Mouse (Mus musculus): ENCODE results near the gene Nphp1. TPM values are rescaled to one million over a fixed set of nuclear protein-coding genes. Genes with fewer than 3 reads are reported as not detected.

The Nphp1 gene
- 1.1 and 1.3 TPM in 2 replicates for polyA plus RNA-seq (2012; rRNA removed)

- WGBS = 1% methylated on average over 40 of the region's 40 CpGs
- Histone ChIP-seq H3K36me3 (ENCODE audit: control insufficient read depth, insufficient read depth, low read length) (no peaks in the 10 kb centered on the region), H3K27ac (ENCODE audit: insufficient read depth, low read depth, low read length) (no peak within 1 kb of the TSS)
Observed at GRCm38 (mm10) chr2:127788440-127789116, at the start of gene Nphp1. Nphp1 (minus strand) TSS chr2:127788897.

DNA sequence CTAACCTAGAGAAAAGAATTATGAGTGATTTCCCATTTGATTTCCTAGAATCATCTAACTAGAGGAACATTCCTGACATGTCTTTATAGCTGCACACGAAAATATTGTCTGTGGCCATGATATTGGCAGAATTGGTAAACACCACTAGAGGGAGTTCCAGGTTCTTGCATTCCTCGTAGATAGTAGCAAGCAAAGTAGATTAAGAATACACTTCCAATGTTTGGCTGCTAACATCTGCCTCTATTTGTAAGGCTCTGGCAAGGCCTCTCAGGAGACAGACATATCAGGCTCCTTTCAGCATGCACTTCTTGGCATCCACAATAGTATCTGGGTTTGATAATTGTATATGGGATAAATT, 44.1 kb upstream of the Nphp1 start:
- TF ChIP-seq CTCF (IDR thresholded peaks at IDR 0.05; ENCODE audit: extremely low read depth, insufficient read length, insufficient replicate concordance, low read depth, low read length) = no peak
- TF ChIP-seq POLR2A (IDR thresholded peaks at IDR 0.05; ENCODE audit: low read depth, low read length) = no peak

More at GRCm38 (mm10) chr2:127788440-127789116, at the start of gene Nphp1:
- H3K4me1 ChIP-seq (ENCODE audit: control insufficient read depth, insufficient read depth, insufficient read length, low read length) = peaks cover 4% of the 10 kb centered on the region; the same call in 1 of the 2 replicates
- TF ChIP-seq POLR2A (IDR thresholded peaks at IDR 0.05; ENCODE audit: low read depth, low read length) (no peak; the same call in 1 of the 2 replicates), CTCF (IDR thresholded peaks at IDR 0.05; ENCODE audit: extremely low read depth, insufficient read length, insufficient replicate concordance, low read depth, low read length) (no peak)
- no peaks in the 10 kb centered on the region for H3K27me3 ChIP-seq (ENCODE audit: control insufficient read depth, insufficient read depth, low read length)
- peak within 1 kb of the TSS; percentile 66 for H3K4me3 ChIP-seq (ENCODE audit: low read depth, low read length)

GRCm38 (mm10) chr2:127832103-127832832, 43.6 kb upstream of the Nphp1 start:
- no peaks in the 10 kb centered on the region; the same call in 1 of the 2 replicates for H3K36me3 ChIP-seq (ENCODE audit: control insufficient read depth, insufficient read depth, low read length)
- H3K27ac ChIP-seq (ENCODE audit: insufficient read depth, low read depth, low read length) = no peak overlapping the region
- 20% methylated on average over 11 of the region's 11 CpGs for WGBS
- H3K4me1 ChIP-seq (ENCODE audit: control insufficient read depth, insufficient read depth, insufficient read length, low read length) = no peaks in the 10 kb centered on the region
- H3K4me3 ChIP-seq (ENCODE audit: low read depth, low read length) = peak overlapping the region; percentile 67; the same call in 1 of the 2 replicates
- no peaks in the 10 kb centered on the region for H3K27me3 ChIP-seq (ENCODE audit: control insufficient read depth, insufficient read depth, low read length)
- TF ChIP-seq POLR2A (IDR thresholded peaks at IDR 0.05; ENCODE audit: low read depth, low read length) (no peak), CTCF (IDR thresholded peaks at IDR 0.05; ENCODE audit: extremely low read depth, insufficient read length, insufficient replicate concordance, low read depth, low read length) (no peak)

More for the DNA sequence above, 44.1 kb upstream of the Nphp1 start:
- Histone ChIP-seq H3K27me3 (ENCODE audit: control insufficient read depth, insufficient read depth, low read length) (no peaks in the 10 kb centered on the region), H3K27ac (ENCODE audit: insufficient read depth, low read depth, low read length) (no peak overlapping the region), H3K4me1 (ENCODE audit: control insufficient read depth, insufficient read depth, insufficient read length, low read length) (no peaks in the 10 kb centered on the region), H3K4me3 (ENCODE audit: low read depth, low read length) (no peak overlapping the region), H3K36me3 (ENCODE audit: control insufficient read depth, insufficient read depth, low read length) (no peaks in the 10 kb centered on the region)
- WGBS = 6% methylated on average over 2 of the region's 2 CpGs

GRCm38 (mm10) chr2:127831401-127832102, 42.9 kb upstream of the Nphp1 start, which contains the start of gene Bub1:
Bub1 (minus strand) TSS chr2:127831865.
- Histone ChIP-seq H3K27ac (ENCODE audit: insufficient read depth, low read depth, low read length) (no peak within 1 kb of the TSS), H3K36me3 (ENCODE audit: control insufficient read depth, insufficient read depth, low read length) (no peaks in the 10 kb centered on the region; the same call in 1 of the 2 replicates), H3K4me3 (ENCODE audit: low read depth, low read length) (peak within 1 kb of the TSS; percentile 67), H3K4me1 (ENCODE audit: control insufficient read depth, insufficient read depth, insufficient read length, low read length) (no peaks in the 10 kb centered on the region), H3K27me3 (ENCODE audit: control insufficient read depth, insufficient read depth, low read length) (no peaks in the 10 kb centered on the region)
- WGBS = 1% methylated on average over 56 of the region's 56 CpGs
- TF ChIP-seq CTCF (IDR thresholded peaks at IDR 0.05; ENCODE audit: extremely low read depth, insufficient read length, insufficient replicate concordance, low read depth, low read length) = no peak
- TF ChIP-seq POLR2A (IDR thresholded peaks at IDR 0.05; ENCODE audit: low read depth, low read length) = no peak

GRCm38 (mm10) chr2:127791919-127792603, 3.4 kb upstream of the Nphp1 start, which contains the start of gene Mtln:
Mtln (minus strand) TSS chr2:127792488.
- Histone ChIP-seq H3K4me3 (ENCODE audit: low read depth, low read length) (peak within 1 kb of the TSS; percentile 84), H3K27ac (ENCODE audit: insufficient read depth, low read depth, low read length) (peak within 1 kb of the TSS; percentile 28), H3K36me3 (ENCODE audit: control insufficient read depth, insufficient read depth, low read length) (no peaks in the 10 kb centered on the region), H3K27me3 (ENCODE audit: control insufficient read depth, insufficient read depth, low read length) (no peaks in the 10 kb centered on the region), H3K4me1 (ENCODE audit: control insufficient read depth, insufficient read depth, insufficient read length, low read length) (peaks cover 4% of the 10 kb centered on the region; the same call in 1 of the 2 replicates)
- WGBS = under 1% methylated on average over 37 of the region's 37 CpGs
- TF ChIP-seq POLR2A (IDR thresholded peaks at IDR 0.05; ENCODE audit: low read depth, low read length) (peak; percentile 71; the same call in 1 of the 2 replicates), CTCF (IDR thresholded peaks at IDR 0.05; ENCODE audit: extremely low read depth, insufficient read length, insufficient replicate concordance, low read depth, low read length) (no peak)

DNA sequence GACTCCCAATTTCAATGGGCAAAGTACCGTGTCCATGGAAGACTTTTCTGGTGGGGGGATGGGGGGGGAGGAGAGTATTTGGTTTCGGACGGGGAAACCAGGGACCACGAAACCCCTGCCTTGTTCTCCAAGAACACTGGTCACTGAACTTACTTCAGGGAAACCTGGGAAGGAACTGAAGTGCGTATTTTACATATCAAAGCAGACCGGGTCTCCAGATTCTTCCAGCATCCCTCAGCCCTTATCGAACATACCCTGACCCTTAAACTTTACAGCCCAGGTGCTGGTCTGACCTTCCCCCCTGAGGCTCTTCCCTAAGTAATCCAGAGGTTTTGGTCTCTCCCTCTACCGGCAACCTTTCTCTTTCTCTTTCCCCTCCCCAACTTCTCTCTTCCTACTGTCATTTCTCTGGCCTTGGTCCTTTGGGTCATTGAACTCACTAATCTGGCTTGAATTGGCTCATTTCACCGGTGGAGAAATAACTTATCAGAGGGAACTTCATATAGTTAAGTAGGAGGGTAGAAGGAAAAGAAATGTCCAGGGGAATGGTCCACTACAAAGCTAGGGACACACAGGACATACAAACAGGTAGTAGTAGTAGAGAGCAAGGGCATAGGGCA, 1.1 kb upstream of the Nphp1 start:
- H3K27me3 ChIP-seq (ENCODE audit: control insufficient read depth, insufficient read depth, low read length) = no peaks in the 10 kb centered on the region
- no peak overlapping the region for H3K27ac ChIP-seq (ENCODE audit: insufficient read depth, low read depth, low read length)
- H3K4me3 ChIP-seq (ENCODE audit: low read depth, low read length) = peak overlapping the region; percentile 18; the same call in 1 of the 2 replicates
- no peak for TF ChIP-seq POLR2A (IDR thresholded peaks at IDR 0.05; ENCODE audit: low read depth, low read length)
- no peak for TF ChIP-seq CTCF (IDR thresholded peaks at IDR 0.05; ENCODE audit: extremely low read depth, insufficient read length, insufficient replicate concordance, low read depth, low read length)
- 21% methylated on average over 9 of the region's 9 CpGs for WGBS
- no peaks in the 10 kb centered on the region for H3K36me3 ChIP-seq (ENCODE audit: control insufficient read depth, insufficient read depth, low read length)
- peaks cover 4% of the 10 kb centered on the region; the same call in 1 of the 2 replicates for H3K4me1 ChIP-seq (ENCODE audit: control insufficient read depth, insufficient read depth, insufficient read length, low read length)
